Mouse (Mus musculus) cerebellum, adult 9-10 months (tissue): Measurements from ENCODE around the gene Gm16513.
"Not testable (repeated sequence)": the region's sequence is repeated elsewhere in the genome, so short reads cannot be mapped to it uniquely, and the experiment has no call there.

ENCODE experiments used
- DNase-seq: peaks from one replicate; pipeline ENCODE4 v3.0.0; 2022

Gm16513 gene

DNA sequence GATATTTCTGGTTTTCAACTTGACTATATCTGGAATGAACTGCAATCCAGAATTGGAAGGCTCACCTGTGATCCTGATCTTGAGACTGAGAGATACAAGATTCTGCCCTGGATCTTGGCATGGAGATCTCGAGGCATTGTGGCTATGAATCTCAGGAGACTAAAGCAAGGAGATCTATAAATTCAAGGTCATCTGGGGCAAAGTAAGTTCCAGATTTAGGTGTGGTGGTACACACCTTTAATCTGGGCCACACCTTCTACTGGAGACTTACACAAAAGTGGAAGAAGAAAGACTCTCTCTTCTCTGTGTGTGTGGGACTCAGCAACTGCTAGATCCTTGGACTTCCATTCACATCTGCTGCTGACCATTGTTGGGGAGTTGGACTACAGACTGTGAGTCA is at the start of gene Gm16513:
Gene Gm16513, plus strand, starts transcription at position 301 of the 400 bp plus-strand sequence.
- not testable (repeated sequence) for DNase-seq
